8 mouse cellular contexts compared by ENCODE assay signal in the genomic region with DNA sequence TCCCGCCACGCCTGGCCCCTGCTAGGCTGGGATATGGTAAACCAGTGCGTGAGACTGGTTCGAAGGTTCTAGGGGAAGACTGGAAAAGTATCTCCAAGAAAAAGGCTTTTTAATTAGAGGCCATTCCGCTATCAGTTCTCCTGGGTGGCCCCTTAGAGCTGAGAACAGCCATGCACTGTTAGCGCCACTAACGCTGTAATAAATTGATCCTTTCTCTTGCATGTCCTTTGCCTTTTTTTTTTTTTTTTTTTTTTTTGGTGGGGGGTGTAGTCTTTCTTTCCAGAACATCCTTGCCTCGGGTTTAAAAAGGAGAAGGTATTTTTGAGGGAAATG. TPM values are rescaled to one million over a fixed set of nuclear protein-coding genes. Genes with fewer than 3 reads are reported as not detected.
DNase-seq lines count a peak whose midpoint lies in the region; ATAC-seq and TF ChIP-seq lines count a peak whose summit lies in the region.

No protein-coding gene starts in this region.

- no peaks in the 10 kb centered on the region for H3K36me3 ChIP-seq in neural tube, embryonic 11.5 days (ENCODE audit: control insufficient read depth, insufficient read depth, low read length)
- H3K36me3 ChIP-seq in limb, embryonic 13.5 days: no peaks in the 10 kb centered on the region
- H3K36me3 ChIP-seq in stomach, embryonic 16.5 days (ENCODE audit: control insufficient read depth, insufficient read depth, low read length): no peaks in the 10 kb centered on the region

- peak overlapping the region; percentile 40 for H3K4me3 ChIP-seq in gastrocnemius, adult 2 months
- H3K4me3 ChIP-seq in neural tube, embryonic 11.5 days (ENCODE audit: low read depth, low read length): no peak overlapping the region
- H3K4me3 ChIP-seq in limb, embryonic 13.5 days: peak overlapping the region; percentile 17
- H3K4me3 ChIP-seq in stomach, embryonic 16.5 days (replicated peaks; ENCODE audit: low read length): peak overlapping the region; percentile 16; the same call in 1 of the 2 replicates

- no peak for TF ChIP-seq CTCF in gastrocnemius, adult 2 months (IDR thresholded peaks at IDR 0.05)

- intact Hi-C loops in gastrocnemius, adult 2 months (cut with DNase I): no loop called here

- no peak overlapping the region for H3K9ac ChIP-seq in neural tube, embryonic 11.5 days (ENCODE audit: low read length)
- no peak overlapping the region for H3K9ac ChIP-seq in limb, embryonic 13.5 days
- peak overlapping the region; percentile 36; the same call in 1 of the 2 replicates for H3K9ac ChIP-seq in stomach, embryonic 16.5 days (ENCODE audit: low read length)

- no peaks in the 10 kb centered on the region for H3K9me3 ChIP-seq in neural tube, embryonic 11.5 days (ENCODE audit: control insufficient read depth, low read length)
- no peaks in the 10 kb centered on the region for H3K9me3 ChIP-seq in limb, embryonic 13.5 days
- H3K9me3 ChIP-seq in stomach, embryonic 16.5 days (replicated peaks; ENCODE audit: control insufficient read depth, low read length): no peaks in the 10 kb centered on the region

- ATAC-seq in neural tube, embryonic 11.5 days (ENCODE audit: insufficient read depth, low FRiP score, low TSS enrichment): no peak
- no peak for ATAC-seq in limb, embryonic 13.5 days (ENCODE audit: low FRiP score, low read depth)
- ATAC-seq in stomach, embryonic 16.5 days (ENCODE audit: insufficient read depth, low FRiP score): no peak

- 39% methylated on average over 8 of the region's 8 CpGs for WGBS in neural tube, embryonic 11.5 days
- 21% methylated on average over 8 of the region's 8 CpGs for WGBS in limb, embryonic 13.5 days
- 32% methylated on average over 8 of the region's 8 CpGs for WGBS in stomach, embryonic 16.5 days

- DNase-seq in gastrocnemius, adult 2 months: no peak
- no peak for DNase-seq in gastrocnemius, postnatal 10 days
- no peak for DNase-seq in neural tube, embryonic 11.5 days (ENCODE audit: low spot score)
- DNase-seq in neural tube, embryonic 10.5 days (ENCODE audit: extremely low spot score, low spot score): no peak
- no peak for DNase-seq in left cerebral cortex, adult 18-20 months (ENCODE audit: low spot score in 2 of 2)
- DNase-seq in thymus, adult 18-20 months: no peak

- no peaks in the 10 kb centered on the region for H3K27me3 ChIP-seq in neural tube, embryonic 11.5 days (ENCODE audit: control insufficient read depth, insufficient read depth, low read length)
- peaks cover 18% of the 10 kb centered on the region; the same call in 1 of the 2 replicates for H3K27me3 ChIP-seq in limb, embryonic 13.5 days
- H3K27me3 ChIP-seq in stomach, embryonic 16.5 days (ENCODE audit: control insufficient read depth, insufficient read depth, low read length): no peaks in the 10 kb centered on the region

- H3K4me2 ChIP-seq in neural tube, embryonic 11.5 days (ENCODE audit: low read depth): peak overlapping the region; percentile 2
- peak overlapping the region; percentile 55 for H3K4me2 ChIP-seq in limb, embryonic 13.5 days (replicated peaks)
- peak overlapping the region; percentile 45 for H3K4me2 ChIP-seq in stomach, embryonic 16.5 days (ENCODE audit: low read depth, low read length)

- H3K4me1 ChIP-seq in neural tube, embryonic 11.5 days (ENCODE audit: control insufficient read depth, insufficient read depth, low read length): no peaks in the 10 kb centered on the region
- H3K4me1 ChIP-seq in limb, embryonic 13.5 days: peaks cover 14% of the 10 kb centered on the region
- H3K4me1 ChIP-seq in stomach, embryonic 16.5 days (ENCODE audit: control insufficient read depth, insufficient read depth, low read length): peaks cover 7% of the 10 kb centered on the region; the same call in 1 of the 2 replicates

- H3K27ac ChIP-seq in gastrocnemius, adult 2 months: no peak overlapping the region
- no peak overlapping the region for H3K27ac ChIP-seq in neural tube, embryonic 11.5 days (ENCODE audit: low read depth, low read length)
- no peak overlapping the region for H3K27ac ChIP-seq in limb, embryonic 13.5 days
- no peak overlapping the region for H3K27ac ChIP-seq in stomach, embryonic 16.5 days (ENCODE audit: low read length)

RNA-seq across cellular contexts. Expression of a gene that starts 32.6 kb away (rescaled TPM):
- 1 to 10 TPM; 1.4 to 3.1 TPM for total RNA-seq in gastrocnemius, adult 2 months (2021)
- 10 to 100 TPM; 17.4 to 20.5 TPM for total RNA-seq in gastrocnemius, postnatal 10 days (2021)
- 201 and 207 TPM in 2 replicates for polyA plus RNA-seq in neural tube, embryonic 11.5 days (2014; fragmentation: Nextera tagmentation; extraction: Ambion mirVana)
- 51.6 and 58.8 TPM in 2 replicates for polyA plus RNA-seq in limb, embryonic 13.5 days (2015; fragmentation: Nextera tagmentation; extraction: Ambion mirVana)
- 12.3 and 15.8 TPM in 2 replicates for polyA plus RNA-seq in stomach, embryonic 16.5 days (2015; fragmentation: Nextera tagmentation; extraction: Ambion mirVana)
- total RNA-seq in left cerebral cortex, adult 18-20 months (2021): 100 to 1,000 TPM; 630 to 642 TPM

Comparison
In these comparisons a context has a peak if more than half of its experiments do, and no peak if none do; other contexts are left out.
1. H3K4me2 ChIP-seq: peak in every context shown above with its lines; median percentile 55 in limb, embryonic 13.5 days; 45 in stomach, embryonic 16.5 days; 2 in neural tube, embryonic 11.5 days.
2. RNA of a gene that starts 32.6 kb away (total RNA-seq): 630 to 642 TPM in left cerebral cortex, adult 18-20 months; 17.4 to 20.5 TPM in gastrocnemius, postnatal 10 days and 1.4 to 3.1 TPM in gastrocnemius, adult 2 months; every median in the first group is over 10 times any median in the second.